Mouse (Mus musculus) 3T3-L1 (cell line): ENCODE results near the gene Cklf.

Experiments
- DNase-seq: peaks from one replicate; pipeline ENCODE4 v3.0.0-alpha.2; 2015; ENCODE audit warnings: low read depth, low spot score

The Cklf gene

GRCm38 (mm10) chr8:104250439-104251367 is at the start of gene Cklf:
TSS of gene Cklf (plus strand) at chr8:104250861.
- peak; percentile 94 for DNase-seq

- DNase-seq = peak; percentile 17
These were observed 49.0 kb upstream of the Cklf start for GRCm38 (mm10) chr8:104201622-104202021.

- DNase-seq = no peak
These were observed 48.3 kb upstream of the Cklf start for GRCm38 (mm10) chr8:104202320-104202719.

- DNase-seq = no peak
These were observed 45.4 kb upstream of the Cklf start for GRCm38 (mm10) chr8:104205292-104205691.

GRCm38 (mm10) chr8:104217601-104218000 is 33.1 kb upstream of the Cklf start:
- DNase-seq = no peak

- DNase-seq = peak; percentile 55
These were observed 31.6 kb upstream of the Cklf start for GRCm38 (mm10) chr8:104219079-104219478.

GRCm38 (mm10) chr8:104219806-104220205 is 30.9 kb upstream of the Cklf start:
- DNase-seq = peak; percentile 89

GRCm38 (mm10) chr8:104227048-104227447 is 23.6 kb upstream of the Cklf start:
- no peak for DNase-seq

GRCm38 (mm10) chr8:104230377-104230776 is 20.3 kb upstream of the Cklf start:
- DNase-seq = no peak

- DNase-seq = no peak
These were observed 18.6 kb upstream of the Cklf start for GRCm38 (mm10) chr8:104232039-104232438.

GRCm38 (mm10) chr8:104232919-104233318 is 17.7 kb upstream of the Cklf start:
- DNase-seq = no peak

GRCm38 (mm10) chr8:104234573-104234972 is 16.1 kb upstream of the Cklf start:
- peak; percentile 43 for DNase-seq

GRCm38 (mm10) chr8:104239418-104239861 is 11.2 kb upstream of the Cklf start:
- no peak for DNase-seq

GRCm38 (mm10) chr8:104242038-104242644 is 8.5 kb upstream of the Cklf start:
- no peak for DNase-seq

GRCm38 (mm10) chr8:104246621-104247020 is 4.0 kb upstream of the Cklf start:
- no peak for DNase-seq

- DNase-seq = peak; percentile 14
These were observed 3.4 kb upstream of the Cklf start for GRCm38 (mm10) chr8:104247054-104247907.

GRCm38 (mm10) chr8:104247908-104248275 is 2.8 kb upstream of the Cklf start:
- peak; percentile 25 for DNase-seq

- DNase-seq = peak; percentile 88
These were observed 2.4 kb upstream of the Cklf start, which contains the start of gene Tk2 for GRCm38 (mm10) chr8:104248276-104248675. TSS of gene Tk2 (minus strand) at chr8:104248558.

GRCm38 (mm10) chr8:104249442-104249996 is 1.1 kb upstream of the Cklf start:
- no peak for DNase-seq

GRCm38 (mm10) chr8:104251461-104251860 is 800 bp downstream of the Cklf start:
- peak; percentile 48 for DNase-seq

- peak; percentile 57 for DNase-seq
These were observed 2.4 kb downstream of the Cklf start for GRCm38 (mm10) chr8:104253016-104253415.
